Mouse (Mus musculus) lung, postnatal 0 days (tissue): ENCODE data around the gene Sipa1l3. TPM values are rescaled to one million over a fixed set of nuclear protein-coding genes. Genes with fewer than 3 reads are reported as not detected.
A peak's percentile ranks its signal among the peaks of the same experiment; 100 is the strongest.

Source experiments
- ATAC-seq: fragments of 200-750 bp; cut with Nextera tagmentation; 2 replicates; pipeline ENCODE4 v1.8.0; 2017; ENCODE audit warnings: moderate library complexity
- DNase-seq: peaks from one replicate; pipeline ENCODE4 v3.0.0-alpha.2; 2016; ENCODE audit warnings: low spot score
- H3K27ac ChIP-seq: fragments of 300-500 bp; sonication (generic); 2 replicates; pipeline ENCODE4 v1.5.1; 2014; ENCODE audit warnings: antibody characterized with exemption, mild to moderate bottlenecking, low read length, mixed read lengths
- H3K27me3 ChIP-seq: fragments of 300-500 bp; sonication (generic); replicated peaks from 2 replicates; pipeline ENCODE4 v1.6.1; 2014; ENCODE audit warnings: low read length, mixed read lengths; ENCODE audit not compliant: insufficient read depth
- H3K36me3 ChIP-seq: fragments of 300-500 bp; sonication (generic); 2 replicates; pipeline ENCODE4 v1.6.1; 2014; ENCODE audit warnings: low read length, mixed read lengths; ENCODE audit not compliant: insufficient read depth
- H3K4me1 ChIP-seq: fragments of 300-500 bp; sonication (generic); 2 replicates; pipeline ENCODE4 v1.6.1; 2014; ENCODE audit warnings: antibody characterized with exemption, low read depth, low read length, mixed read lengths; ENCODE audit not compliant: insufficient read depth
- H3K4me2 ChIP-seq: fragments of 300-500 bp; sonication (generic); replicated peaks from 2 replicates; pipeline ENCODE4 v1.6.1; 2014; ENCODE audit warnings: low read depth, mild to moderate bottlenecking, low read length, moderate library complexity, mixed read lengths
- H3K4me3 ChIP-seq: fragments of 300-500 bp; sonication (generic); 2 replicates; pipeline ENCODE4 v1.5.1; 2014; ENCODE audit warnings: low read depth, low read length
- H3K9ac ChIP-seq: fragments of 300-500 bp; sonication (generic); replicated peaks from 2 replicates; pipeline ENCODE4 v1.6.1; 2014; ENCODE audit warnings: low read depth, mild to moderate bottlenecking
- H3K9me3 ChIP-seq: fragments of 300-500 bp; sonication (generic); 2 replicates; pipeline ENCODE4 v1.6.1; 2016; ENCODE audit warnings: low read length, mixed read lengths
- CTCF ChIP-seq: IDR thresholded peaks from 2 replicates; pipeline ENCODE4 v1.5.1; 2016; ENCODE audit warnings: antibody characterized with exemption, mild to moderate bottlenecking
- EP300 ChIP-seq: IDR thresholded peaks from 2 replicates; pipeline ENCODE4 v1.6.1; 2016; ENCODE audit warnings: antibody characterized with exemption, mild to moderate bottlenecking, control low read depth
- WGBS: fragments of 180-500 bp; shearing (Covaris S2); extraction: QIAGEN DNeasy Blood & Tissue Kit; methylation state at CpG from one replicate; pipeline ENCODE4 v1.1.7; 2014; 5-methylcytosine and 5-hydroxymethylcytosine counted together
- polyA plus RNA-seq: library from polyadenylated mRNA; unstranded; fragments of >200 nt; fragmentation: Nextera tagmentation; extraction: Ambion mirVana; gene quantifications from 2 replicates; pipeline ENCODE4 v1.2.1, GENCODE M21; 2015

Gene Sipa1l3
- polyA plus RNA-seq, 1 experiment from 2014 or later: 18.5 TPM

GRCm38 (mm10) chr7:29515652-29516051, 2.8 kb downstream of the Sipa1l3 start:
- DNase-seq: no peak
- H3K4me1 ChIP-seq: peaks cover 38% of the 10 kb centered on the region
- H3K27me3 ChIP-seq: no peaks in the 10 kb centered on the region

GRCm38 (mm10) chr7:29512729-29513128, 5.7 kb downstream of the Sipa1l3 start:
- peak; percentile 20 for ATAC-seq
- H3K4me2 ChIP-seq: no peak overlapping the region
- H3K9ac ChIP-seq: no peak overlapping the region
- H3K4me1 ChIP-seq: peaks cover 43% of the 10 kb centered on the region
- DNase-seq: peak; percentile 72
- H3K36me3 ChIP-seq: no peaks in the 10 kb centered on the region
- no peaks in the 10 kb centered on the region for H3K27me3 ChIP-seq
- H3K27ac ChIP-seq: peak overlapping the region; percentile 26
- no peak for TF ChIP-seq CTCF
- 0 out of 2 replicates have a peak, but pooled peaks have one; percentile 42 for TF ChIP-seq EP300
- no peaks in the 10 kb centered on the region for H3K9me3 ChIP-seq
- no peak overlapping the region for H3K4me3 ChIP-seq
- WGBS: 32% methylated on average over 4 of the region's 4 CpGs

More at GRCm38 (mm10) chr7:29515652-29516051, 2.8 kb downstream of the Sipa1l3 start:
- no peak overlapping the region for H3K4me2 ChIP-seq
- no peak for ATAC-seq
- 64% methylated on average over 3 of the region's 3 CpGs for WGBS
- TF ChIP-seq EP300 (no peak), CTCF (no peak)
- H3K9me3 ChIP-seq: no peaks in the 10 kb centered on the region
- H3K27ac ChIP-seq: no peak overlapping the region
- H3K4me3 ChIP-seq: no peak overlapping the region
- no peak overlapping the region for H3K9ac ChIP-seq
- no peaks in the 10 kb centered on the region for H3K36me3 ChIP-seq

DNA sequence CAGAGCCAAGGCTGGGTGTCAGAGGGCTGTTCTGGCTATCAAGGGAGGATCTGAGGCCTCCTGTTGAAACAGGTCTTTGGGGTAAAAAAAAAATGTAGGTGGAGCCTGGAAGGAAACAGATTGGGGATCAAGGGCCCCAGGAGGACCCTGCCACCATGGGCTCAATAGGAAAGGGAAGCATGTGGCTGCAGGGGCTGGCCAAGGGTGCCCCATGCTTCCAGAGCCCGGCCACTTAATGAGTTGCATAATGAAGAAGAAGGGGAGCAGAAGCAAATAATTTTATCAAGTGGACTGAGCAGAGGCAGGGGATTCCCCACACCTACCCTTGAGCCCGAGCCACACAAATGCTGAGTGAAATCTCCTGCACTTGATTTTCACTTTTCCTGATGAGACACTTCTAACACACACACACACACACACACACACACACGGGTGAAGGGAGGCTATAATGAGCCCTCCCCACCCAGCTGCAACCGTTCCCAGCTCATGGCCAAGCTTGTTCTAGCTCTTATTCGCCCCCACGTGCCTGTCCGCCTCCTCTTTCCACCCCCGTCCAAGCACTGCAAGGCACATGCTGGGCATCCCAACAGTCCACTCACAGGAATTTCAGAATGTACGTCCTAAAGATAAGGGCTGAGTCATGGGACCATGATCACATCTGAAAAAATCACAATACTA, 6.7 kb downstream of the Sipa1l3 start:
- Histone ChIP-seq H3K4me1 (peaks cover 36% of the 10 kb centered on the region), H3K27me3 (no peaks in the 10 kb centered on the region), H3K9me3 (no peaks in the 10 kb centered on the region), H3K36me3 (no peaks in the 10 kb centered on the region), H3K4me2 (no peak overlapping the region), H3K4me3 (no peak overlapping the region), H3K9ac (no peak overlapping the region), H3K27ac (peak overlapping the region; percentile 72)
- DNase-seq (peak; percentile 73), ATAC-seq (peak; percentile 82)
- WGBS: 41% methylated on average over 9 of the region's 9 CpGs
- TF ChIP-seq CTCF (no peak), EP300 (no peak)

GRCm38 (mm10) chr7:29508522-29508921, 9.9 kb downstream of the Sipa1l3 start:
- Histone ChIP-seq H3K27ac (no peak overlapping the region), H3K9me3 (no peaks in the 10 kb centered on the region), H3K36me3 (no peaks in the 10 kb centered on the region), H3K9ac (no peak overlapping the region), H3K27me3 (no peaks in the 10 kb centered on the region), H3K4me1 (peaks cover 27% of the 10 kb centered on the region), H3K4me2 (no peak overlapping the region), H3K4me3 (no peak overlapping the region)
- ATAC-seq: no peak
- TF ChIP-seq CTCF (no peak), EP300 (no peak)
- no peak for DNase-seq
- WGBS: 73% methylated on average over 7 of the region's 7 CpGs

DNA sequence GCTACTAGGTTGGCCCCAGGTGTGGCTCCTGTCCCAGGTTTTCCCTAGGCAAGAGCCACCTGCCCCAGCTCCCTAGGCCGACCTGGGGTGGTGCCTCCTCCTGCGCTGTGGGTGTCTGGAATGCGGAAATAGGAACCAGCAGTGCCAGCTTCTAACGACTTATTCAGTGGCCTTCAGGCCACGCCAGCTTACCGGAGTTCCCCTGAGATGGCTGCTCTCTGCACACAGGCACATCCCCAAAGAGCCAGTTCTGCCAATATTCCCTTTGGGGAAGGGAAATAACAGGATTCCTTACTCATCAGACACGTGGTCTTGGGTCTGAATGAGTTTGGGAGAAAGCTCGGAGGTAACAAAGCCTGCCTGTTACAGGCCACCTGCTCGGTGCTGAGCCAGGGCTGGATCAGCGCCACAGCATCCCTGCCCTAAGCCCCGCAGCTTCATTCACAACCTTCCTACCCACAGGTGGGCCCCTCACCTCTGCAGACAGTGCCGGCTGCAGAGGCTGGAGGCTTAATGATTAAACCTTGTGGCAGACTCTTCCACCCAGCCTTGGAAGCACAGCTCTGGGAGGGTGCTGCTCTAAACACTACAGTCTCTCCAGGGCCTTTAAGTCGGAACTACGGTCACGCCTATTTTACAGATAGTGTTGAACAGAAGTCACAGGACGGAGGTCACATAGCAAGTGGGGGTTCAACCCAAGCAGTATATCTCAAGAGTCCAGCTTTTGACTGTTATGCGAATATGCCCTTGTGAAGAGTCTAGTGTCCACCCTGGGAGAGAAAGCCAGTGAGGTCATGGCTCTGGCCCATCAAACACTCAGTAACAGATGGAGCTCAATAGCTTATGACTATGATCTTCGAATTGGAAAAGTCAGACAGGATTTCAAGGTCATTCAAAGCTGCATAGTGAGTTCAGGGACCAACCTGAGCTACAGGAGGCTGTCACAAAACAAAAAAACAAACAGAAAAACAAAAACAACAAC, 12.8 kb downstream of the Sipa1l3 start:
- H3K4me2 ChIP-seq: peak overlapping the region; percentile 33; the same call in 1 of the 2 replicates
- whole genome bisulfite sequencing: 37% methylated on average over 18 of the region's 18 CpGs
- no peak overlapping the region for H3K9ac ChIP-seq

DNA sequence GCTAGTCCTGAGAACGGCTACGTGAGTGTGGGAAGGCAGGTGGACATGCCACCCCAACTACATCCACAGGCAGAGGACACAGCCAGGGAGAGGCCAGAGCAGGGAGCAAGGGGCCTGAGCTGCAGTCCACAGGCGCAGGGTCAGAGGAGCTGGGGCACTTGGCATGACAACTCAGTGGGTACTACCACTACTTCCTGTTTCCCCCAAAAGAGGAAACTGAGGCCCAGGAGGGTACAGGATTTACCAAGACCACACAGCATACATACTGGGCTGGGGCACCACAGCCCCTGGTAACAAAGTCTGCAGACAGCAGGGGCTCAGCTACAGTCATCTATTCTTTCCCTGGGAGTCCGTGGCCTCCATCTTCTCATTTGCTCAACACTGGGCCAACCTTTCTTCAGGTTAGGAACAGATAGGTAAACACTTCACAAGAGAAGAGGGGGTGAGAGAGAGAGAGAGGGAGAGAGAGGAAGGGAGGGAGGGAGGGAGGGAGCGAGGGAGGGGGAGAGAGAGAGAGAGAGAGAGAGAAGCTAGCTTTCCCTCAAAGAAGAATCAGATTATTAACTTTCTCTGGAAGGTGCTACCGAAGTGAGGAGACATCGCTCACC, 13.7 kb downstream of the Sipa1l3 start:
- Histone ChIP-seq H3K9me3 (no peaks in the 10 kb centered on the region), H3K9ac (no peak overlapping the region), H3K27me3 (no peaks in the 10 kb centered on the region), H3K36me3 (no peaks in the 10 kb centered on the region), H3K4me1 (peaks cover 5% of the 10 kb centered on the region; the same call in 1 of the 2 replicates), H3K27ac (peak overlapping the region; percentile 68), H3K4me2 (peak overlapping the region; percentile 33), H3K4me3 (no peak overlapping the region)
- DNase-seq (peak; percentile 65), ATAC-seq (peak; percentile 71)
- 49% methylated on average over 7 of the region's 7 CpGs for WGBS
- TF ChIP-seq CTCF (no peak), EP300 (peak; percentile 23; the same call in 1 of the 2 replicates)

More for the DNA sequence above, 12.8 kb downstream of the Sipa1l3 start:
- Histone ChIP-seq H3K9me3 (no peaks in the 10 kb centered on the region), H3K4me3 (no peak overlapping the region), H3K27me3 (no peaks in the 10 kb centered on the region), H3K36me3 (no peaks in the 10 kb centered on the region), H3K4me1 (peaks cover 5% of the 10 kb centered on the region; the same call in 1 of the 2 replicates), H3K27ac (peak overlapping the region; percentile 68)
- ATAC-seq (peak; percentile 93), DNase-seq (peak; percentile 90)
- no peak for TF ChIP-seq EP300
- no peak for TF ChIP-seq CTCF
